Mouse (Mus musculus): Measurements from ENCODE around the gene Gm13694.

Gene Gm13694

DNA sequence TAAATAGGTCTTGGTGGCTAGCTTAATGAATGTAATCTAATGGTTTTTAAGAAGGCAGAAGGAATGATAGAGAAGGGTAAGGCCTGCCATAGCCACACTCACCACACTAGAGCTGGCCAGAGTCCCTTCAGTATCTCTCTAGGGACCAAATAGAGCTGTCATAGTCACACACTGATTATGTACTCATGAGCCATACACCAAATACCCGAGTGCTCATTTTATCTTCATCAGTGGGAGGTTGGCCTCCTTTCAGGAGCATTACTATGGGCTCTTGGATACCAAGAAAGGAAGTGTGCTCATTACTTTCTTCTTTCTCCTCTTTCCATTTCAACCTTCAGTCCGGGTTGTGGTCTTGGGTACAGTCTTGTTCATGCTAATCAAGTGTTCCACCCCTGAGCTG lies 43.2 kb downstream of the Gm13694 start:
- POLR2A ChIA-PET, result no interaction called here

DNA sequence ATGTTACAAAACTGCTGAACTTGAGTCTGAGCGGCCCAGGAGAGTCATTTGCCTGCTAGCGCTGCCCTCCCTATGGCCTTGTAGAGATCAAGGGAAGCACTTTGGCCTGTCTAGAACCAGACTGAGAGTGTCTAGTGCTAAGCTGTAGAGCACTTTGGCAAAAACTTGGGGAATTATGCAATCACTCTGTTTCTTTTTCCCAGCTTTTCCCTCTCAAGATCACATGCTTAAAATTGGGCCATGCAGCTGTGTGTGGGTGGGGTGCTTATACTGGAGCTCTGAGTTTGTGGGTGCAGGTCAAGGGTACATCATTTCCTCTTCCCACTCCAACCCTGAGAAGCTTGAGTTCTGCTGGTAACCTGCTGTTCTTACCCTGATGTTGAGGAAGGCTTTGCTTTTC lies 44.2 kb downstream of the Gm13694 start:
- POLR2A ChIA-PET, result interaction anchor here in 1 of 4 experiments (0.5 kb wide), 1 partner anchor 140 kb away, joined by 3 read pairs; no protein-coding TSS in a partner anchor
- CTCF ChIA-PET, result no interaction called here

More for the DNA sequence above, 43.2 kb downstream of the Gm13694 start:
- CTCF ChIA-PET, result no interaction called here

DNA sequence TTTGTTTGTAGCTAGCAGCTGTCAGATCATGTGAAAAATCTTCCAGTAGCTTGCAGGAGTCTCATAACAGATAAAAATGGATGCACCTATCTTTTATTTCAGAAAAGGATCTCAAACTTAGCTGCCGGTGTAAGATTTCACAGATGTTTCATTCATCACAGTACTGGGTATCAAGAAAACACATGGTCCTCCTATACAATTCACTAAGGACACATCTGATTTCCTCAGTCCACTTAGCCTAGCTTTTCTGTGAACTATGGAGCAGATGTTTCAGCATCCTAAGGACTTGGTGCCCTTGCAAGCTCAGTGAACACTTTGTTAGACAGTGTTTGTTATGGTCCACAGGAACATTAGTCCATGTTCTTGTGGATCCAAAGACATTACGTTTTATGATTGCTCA lies 44.6 kb downstream of the Gm13694 start:
- POLR2A ChIA-PET, result interaction anchor here in 1 of 4 experiments (0.5 kb wide), 1 partner anchor 141 kb away, joined by 3 read pairs; no protein-coding TSS in a partner anchor

DNA sequence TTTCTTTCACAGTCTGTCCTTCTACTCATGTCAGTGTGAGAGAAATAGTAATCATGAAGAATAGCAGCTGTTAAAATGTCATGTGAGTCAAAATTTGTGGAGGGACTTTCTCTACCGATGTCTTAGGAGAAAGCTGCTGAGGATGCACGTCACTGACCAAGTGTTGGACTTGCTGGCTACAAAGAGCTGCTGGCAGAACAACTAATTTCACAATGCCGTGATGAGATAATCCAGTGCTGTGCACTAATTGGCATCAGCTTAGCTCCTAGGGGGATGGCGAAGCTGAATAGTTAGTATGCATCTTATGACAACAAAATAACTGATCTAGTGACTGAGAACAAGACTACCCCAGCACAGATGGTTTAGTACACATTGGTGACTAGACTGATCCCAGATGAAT lies 46.5 kb downstream of the Gm13694 start:
- POLR2A ChIA-PET, result no interaction called here
- CTCF ChIA-PET, result no interaction called here

More for the DNA sequence above, 44.6 kb downstream of the Gm13694 start:
- CTCF ChIA-PET, result no interaction called here

Measured in embryonic stem cell, embryonic (primary cell).